Mouse (Mus musculus) bone marrow macrophage, adult 2 months (primary cell): ENCODE data around the gene Zbtb42.

Experiments
- CTCF ChIP-seq: IDR thresholded peaks from 2 replicates; pipeline ENCODE4 v1.5.1; 2012; ENCODE audit warnings: low read depth, mild to moderate bottlenecking, low read length, moderate library complexity
- POLR2A ChIP-seq: IDR thresholded peaks from 2 replicates; pipeline ENCODE4 v1.6.1; 2012; ENCODE audit warnings: mild to moderate bottlenecking, low read depth, low read length, borderline replicate concordance

DNA sequence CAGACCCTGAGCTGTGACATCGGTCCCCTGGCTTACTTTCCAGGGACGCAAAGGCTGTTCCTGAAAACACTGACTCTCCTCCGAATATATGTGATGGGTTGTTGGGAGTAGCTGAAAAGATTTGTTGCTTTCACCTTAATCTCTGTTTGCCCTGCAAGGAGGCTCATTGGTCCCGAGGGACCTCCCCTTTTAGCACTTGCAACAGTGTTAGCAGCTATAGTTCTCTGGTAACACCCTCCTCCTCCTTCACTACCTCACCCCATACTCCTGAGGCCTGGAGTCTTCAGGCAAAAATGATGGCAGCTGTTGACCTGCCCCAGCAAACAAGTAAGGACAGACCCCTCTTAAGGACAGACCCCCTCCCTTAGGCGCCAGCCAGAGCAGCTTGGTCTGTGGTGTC is 40.4 kb downstream of the Zbtb42 start:
- no peak for TF ChIP-seq CTCF
- TF ChIP-seq POLR2A: no peak
